Mouse (Mus musculus): ENCODE measurements around the gene Hba-x.

Hba-x gene

GRCm38 (mm10) chr11:32276347-32276746, at the start of gene Hba-x:
Hba-x (plus strand) TSS chr11:32276400.
- DNase-seq (ENCODE audit: low read depth, low spot score) = no peak

- no peak for DNase-seq (ENCODE audit: low read depth, low spot score)
These were observed 49.2 kb upstream of the Hba-x start for GRCm38 (mm10) chr11:32227041-32227440.

GRCm38 (mm10) chr11:32227555-32227954, 48.6 kb upstream of the Hba-x start:
- no peak for DNase-seq (ENCODE audit: low read depth, low spot score)

- DNase-seq (ENCODE audit: low read depth, low spot score) = no peak
These were observed 47.8 kb upstream of the Hba-x start for GRCm38 (mm10) chr11:32228292-32228845.

- no peak for DNase-seq (ENCODE audit: low read depth, low spot score)
These were observed 46.0 kb upstream of the Hba-x start for GRCm38 (mm10) chr11:32230220-32230619.

GRCm38 (mm10) chr11:32231125-32231524, 45.1 kb upstream of the Hba-x start:
- no peak for DNase-seq (ENCODE audit: low read depth, low spot score)

- DNase-seq (ENCODE audit: low read depth, low spot score) = no peak
These were observed 43.4 kb upstream of the Hba-x start for GRCm38 (mm10) chr11:32232848-32233247.

GRCm38 (mm10) chr11:32233895-32234294, 42.3 kb upstream of the Hba-x start:
- no peak for DNase-seq (ENCODE audit: low read depth, low spot score)

GRCm38 (mm10) chr11:32234816-32235485, 41.2 kb upstream of the Hba-x start:
- no peak for DNase-seq (ENCODE audit: low read depth, low spot score)

- no peak for DNase-seq (ENCODE audit: low read depth, low spot score)
These were observed 40.6 kb upstream of the Hba-x start for GRCm38 (mm10) chr11:32235646-32236045.

GRCm38 (mm10) chr11:32236132-32236531, 40.1 kb upstream of the Hba-x start:
- no peak for DNase-seq (ENCODE audit: low read depth, low spot score)

- peak; percentile 44 for DNase-seq (ENCODE audit: low read depth, low spot score)
These were observed 39.3 kb upstream of the Hba-x start for GRCm38 (mm10) chr11:32236712-32237410.

GRCm38 (mm10) chr11:32237411-32237795, 38.8 kb upstream of the Hba-x start:
- no peak for DNase-seq (ENCODE audit: low read depth, low spot score)

- DNase-seq (ENCODE audit: low read depth, low spot score) = peak; percentile 66
These were observed 37.9 kb upstream of the Hba-x start for GRCm38 (mm10) chr11:32238093-32238860.

- no peak for DNase-seq (ENCODE audit: low read depth, low spot score)
These were observed 34.8 kb upstream of the Hba-x start for GRCm38 (mm10) chr11:32241391-32241790.

GRCm38 (mm10) chr11:32242209-32242608, 34.0 kb upstream of the Hba-x start:
- DNase-seq (ENCODE audit: low read depth, low spot score) = no peak

- DNase-seq (ENCODE audit: low read depth, low spot score) = no peak
These were observed 32.8 kb upstream of the Hba-x start for GRCm38 (mm10) chr11:32243205-32243955.

- no peak for DNase-seq (ENCODE audit: low read depth, low spot score)
These were observed 32.1 kb upstream of the Hba-x start for GRCm38 (mm10) chr11:32244064-32244463.

- no peak for DNase-seq (ENCODE audit: low read depth, low spot score)
These were observed 31.6 kb upstream of the Hba-x start for GRCm38 (mm10) chr11:32244617-32245016.

GRCm38 (mm10) chr11:32245614-32246013, 30.6 kb upstream of the Hba-x start:
- no peak for DNase-seq (ENCODE audit: low read depth, low spot score)

GRCm38 (mm10) chr11:32247068-32247467, 29.1 kb upstream of the Hba-x start:
- no peak for DNase-seq (ENCODE audit: low read depth, low spot score)

All from mesoderm, embryonic 11.5 days (tissue).